21 mouse cellular contexts compared by ENCODE assay signal in the genomic region with DNA sequence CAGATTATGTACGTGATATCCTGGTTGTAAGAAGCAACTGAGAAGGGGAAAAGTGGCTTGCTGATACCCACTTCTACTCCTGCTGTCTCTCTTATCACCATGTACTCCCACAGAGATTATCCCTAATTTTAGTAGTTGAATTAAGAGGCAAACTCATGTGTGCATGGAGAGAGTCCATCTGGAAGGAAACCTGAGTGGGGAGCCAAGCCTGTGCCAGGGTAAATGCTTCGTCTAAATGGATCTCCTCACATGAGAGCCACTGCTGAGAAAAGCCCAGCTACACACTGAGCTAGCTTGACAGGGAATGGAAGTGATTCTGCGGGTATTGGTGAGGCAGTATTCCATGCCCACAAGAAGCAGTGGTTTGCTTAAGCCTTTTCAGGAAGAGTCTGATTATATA.
A peak's percentile ranks its signal among the peaks of the same experiment; 100 is the strongest.
DNase-seq lines count a peak whose midpoint lies in the region; ATAC-seq lines count a peak whose summit lies in the region.
"Had no signal": no experiment of that assay in that cellular context is flagged by ENCODE, and none has a peak within 500 bp of the region (broad histone marks: within the 10 kb centered on the region; RNA-seq: fewer than 3 reads in every experiment).

No protein-coding gene starts in this region.

- DNase-seq in cerebellum, postnatal 10 days = peak; percentile 78 to 85
- DNase-seq in cerebellum, adult 11-12 months = no peak
- no peak for DNase-seq in frontal cortex, postnatal 25 days (ENCODE audit: low spot score in 2 of 2)
- peak; percentile 2 for DNase-seq in left cerebral cortex, adult 11 months (ENCODE audit: low spot score)
- DNase-seq in left cerebral cortex, postnatal 10 days (ENCODE audit: extremely low spot score in 1 of 2, low spot score in 2 of 2) = no peak
- DNase-seq in telencephalon, adult 2 months (ENCODE audit: low read depth, low spot score) = peak; percentile 3
- DNase-seq: adrenal gland, adult 8-10 months; cerebellum, adult 2 months; gastrocnemius, adult 2 months; gastrocnemius, postnatal 36 days; heart, adult 2 months; kidney, adult 11 months; kidney, postnatal 14 days; layer of hippocampus, adult 9-11 months; liver, postnatal 0 days; lung, postnatal 36 days; thymus, postnatal 14 days had no signal

- intact Hi-C loops in left cerebral cortex, postnatal 10 days (cut with DNase I) = no loop called here

- peak; percentile 85 for ATAC-seq in frontal cortex, adult (ENCODE audit: low TSS enrichment)
- ATAC-seq: activated CD4-positive, CD25-positive, alpha-beta regulatory T cell, adult 4 months; inflammation-experienced regulatory T-cells, adult 6 months; liver, embryonic 12.5 days; liver, postnatal 0 days had no signal

Comparison
In these comparisons a context has a peak if more than half of its experiments do, and no peak if none do; other contexts are left out.
1. DNase-seq: peak in cerebellum, postnatal 10 days (2 of 2), left cerebral cortex, adult 11 months (single experiment) and telencephalon, adult 2 months (single experiment); none in cerebellum, adult 11-12 months (single experiment), frontal cortex, postnatal 25 days (0 of 2) and left cerebral cortex, postnatal 10 days (0 of 2).